Comparison of ENCODE assay signal across 8 mouse cellular contexts in the genomic region with DNA sequence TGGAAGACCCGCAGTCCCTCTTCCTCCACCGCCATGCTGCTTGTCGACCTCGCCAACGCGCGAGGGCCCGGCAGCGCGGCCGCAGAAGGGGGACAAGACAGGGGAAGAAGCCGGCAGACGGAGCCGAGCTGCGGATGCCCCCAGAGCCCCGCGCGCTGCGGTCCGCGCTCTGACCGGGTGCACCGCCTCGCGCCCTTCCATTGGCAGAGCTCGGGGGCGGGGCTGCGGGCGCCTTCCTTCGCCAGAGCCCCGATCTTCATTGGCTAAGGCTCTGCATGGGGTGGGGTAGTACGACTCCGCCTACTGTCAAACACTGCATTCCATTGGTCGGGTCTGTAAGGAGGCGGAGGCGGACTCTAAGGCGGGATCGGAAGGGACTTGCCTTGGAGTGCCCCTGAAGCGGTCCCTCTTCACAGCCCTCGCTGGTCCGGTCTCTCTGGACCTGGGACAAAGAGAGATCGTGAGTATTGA. TPM values are rescaled to one million over a fixed set of nuclear protein-coding genes. Genes with fewer than 3 reads are reported as not detected.
A peak's percentile ranks its signal among the peaks of the same experiment; 100 is the strongest.
DNase-seq lines count a peak whose midpoint lies in the region; ATAC-seq lines count a peak whose summit lies in the region.

A gene (minus strand): TSS at position 191 of the 471 bp plus-strand sequence.

- peak; percentile 95 for DNase-seq in adipocyte (ENCODE audit: low spot score)
- peak; percentile 96 for DNase-seq in embryo, embryonic 10 days (ENCODE audit: low spot score)
- DNase-seq in gastrocnemius, postnatal 10 days = peak; percentile 92
- peak; percentile 97 for DNase-seq in induced T-regulatory cell, adult 2 months (ENCODE audit: low read depth)
- DNase-seq in left cerebral cortex, adult 9 months (ENCODE audit: low spot score in 2 of 2) = peak; percentile 93 to 95
- DNase-seq in right cerebral cortex, postnatal 14 days = peak; percentile 92
- peak; percentile 89 to 95 for DNase-seq in urinary bladder, postnatal 36 days (ENCODE audit: low spot score in 2 of 2)

- ATAC-seq in megakaryocyte progenitor cell, adult 5-6 weeks (replicated peaks; ENCODE audit: poor library complexity) = peak; percentile 74

RNA-seq across cellular contexts. Expression of the gene that starts here (rescaled TPM):
- 10 to 100 TPM; 20.4 to 34.0 TPM for total RNA-seq in gastrocnemius, postnatal 10 days (2021)
- 24.1 and 36.8 TPM in 2 replicates for total RNA-seq in megakaryocyte progenitor cell, adult 5-6 weeks (2015)
- 49.3 and 51.3 TPM in 2 replicates for total RNA-seq in megakaryocyte progenitor cell, adult 5-6 weeks (2017)

Comparison
In these comparisons a context has a peak if more than half of its experiments do, and no peak if none do; other contexts are left out.
1. Peak in every context shown above with its lines: DNase-seq and ATAC-seq.